Mouse (Mus musculus) kidney, postnatal 4 days (tissue): ENCODE results near the gene Atp5s.

Source experiments
- DNase-seq, 2 experiments: peaks; one replicate each; pipeline ENCODE4 v3.0.0; 2021; ENCODE audit warnings: mixed read lengths in 2 of 2

Atp5s gene

DNA sequence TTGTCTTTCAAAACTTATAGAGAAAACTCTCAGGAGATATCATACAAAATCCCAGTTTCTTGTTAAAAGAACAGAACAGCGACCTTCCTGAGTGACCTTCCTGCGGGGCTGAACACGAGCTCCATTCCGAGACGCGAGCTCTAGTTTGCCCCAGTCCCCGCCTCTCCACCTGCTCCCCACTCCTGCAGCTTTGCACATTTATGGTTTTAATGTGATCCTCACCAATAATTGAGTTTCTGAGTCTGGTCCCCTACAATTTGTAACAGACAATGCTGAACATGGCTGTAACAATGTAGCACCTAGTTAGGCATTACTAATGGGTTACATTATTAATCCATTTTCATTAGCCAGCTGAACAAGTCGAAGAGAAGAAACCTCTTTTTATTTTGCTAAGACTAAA lies 56.7 kb downstream of the Atp5s start:
- DNase-seq: peak in 1 of 2 experiments; percentile 35

DNA sequence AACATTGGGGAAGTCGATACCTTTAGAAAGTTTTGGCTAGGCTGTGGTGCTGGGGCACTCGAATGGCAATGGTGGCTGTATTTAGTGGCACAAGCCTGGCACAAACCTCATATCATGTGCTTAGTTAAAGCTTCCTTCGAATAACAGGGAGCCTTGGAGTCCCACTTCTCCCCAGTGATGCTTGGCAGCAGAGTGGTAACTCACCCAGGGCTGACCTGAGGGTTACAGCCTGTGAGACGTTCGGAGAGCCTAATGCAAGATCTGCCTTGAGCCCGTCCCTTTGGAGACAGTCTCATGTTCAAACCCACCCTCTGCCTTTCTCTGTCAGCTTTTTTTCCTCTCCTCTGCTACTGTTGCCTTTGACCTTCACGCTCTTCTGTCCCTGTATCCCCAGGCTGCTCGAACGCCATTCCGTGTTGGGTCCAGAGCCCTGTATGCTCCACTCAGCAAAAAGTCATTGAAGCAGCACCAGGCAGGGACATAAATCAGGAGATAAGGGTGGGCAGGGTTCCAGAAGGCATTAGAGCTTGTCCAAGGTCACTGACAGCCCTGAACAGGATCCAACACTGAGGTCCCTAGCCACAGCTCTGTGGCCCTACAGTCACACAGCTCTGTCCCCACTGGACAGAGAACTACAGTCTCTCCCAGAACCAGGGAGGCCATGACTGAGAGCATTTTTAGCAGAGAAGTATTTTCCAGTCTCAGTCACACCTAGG lies 57.3 kb downstream of the Atp5s start:
- DNase-seq: peak; percentile 79 to 84

DNA sequence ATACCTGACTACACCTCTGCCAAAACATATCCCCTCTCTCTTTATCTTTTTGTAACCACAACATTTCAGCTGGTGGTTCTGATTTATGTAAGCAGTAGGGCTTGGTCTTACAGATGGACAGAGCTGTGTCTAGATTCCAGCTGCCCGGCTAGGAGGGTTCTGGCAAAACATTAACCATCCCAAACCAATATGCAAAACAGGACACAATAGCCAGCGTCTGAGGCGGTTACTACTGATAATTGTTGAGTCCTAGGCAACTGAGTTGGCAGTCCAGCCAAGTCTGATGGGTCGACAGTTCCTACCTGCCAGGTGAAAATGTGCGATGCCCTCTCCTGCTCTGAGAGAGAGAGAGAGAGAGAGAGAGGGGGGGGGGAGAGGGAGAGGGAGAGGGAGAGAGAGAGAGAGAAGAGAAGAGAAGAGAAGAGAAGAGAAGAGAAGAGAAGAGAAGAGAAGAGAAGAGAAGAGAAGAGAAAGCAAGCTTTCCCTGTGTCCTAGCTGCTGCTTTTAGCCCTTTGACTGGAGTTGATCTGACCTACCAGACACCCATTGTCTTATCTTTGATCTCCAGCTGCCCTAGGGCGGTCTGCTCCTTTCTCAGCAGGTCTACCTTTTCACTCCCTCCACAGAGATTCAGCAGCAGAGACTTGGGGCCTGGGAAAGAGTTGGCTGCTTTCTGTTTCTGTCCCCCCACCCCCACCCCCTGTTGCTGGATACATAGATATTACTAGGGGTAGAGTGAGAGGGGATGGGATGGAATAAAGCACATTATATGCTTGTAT lies 58.7 kb downstream of the Atp5s start:
- peak; percentile 29 to 57 for DNase-seq

DNA sequence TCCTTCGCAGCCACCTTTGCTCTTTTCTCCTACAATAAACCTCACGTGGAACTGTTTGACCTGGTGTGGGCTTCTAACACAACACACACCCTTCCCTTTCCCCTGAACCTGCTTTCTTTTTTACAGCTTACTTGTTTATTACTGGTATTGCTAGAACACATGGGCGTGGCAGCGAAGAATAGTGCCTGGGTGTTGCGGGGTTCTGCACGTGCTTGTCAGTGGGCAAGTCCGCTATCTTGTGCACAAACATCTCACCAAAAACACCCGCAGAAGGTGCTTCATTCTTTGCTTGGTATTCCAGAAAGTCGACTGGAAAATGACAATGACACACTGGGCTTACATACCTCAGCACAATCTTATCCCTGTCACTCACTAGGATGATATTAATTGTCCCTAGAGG lies 60.7 kb downstream of the Atp5s start:
- no peak for DNase-seq

DNA sequence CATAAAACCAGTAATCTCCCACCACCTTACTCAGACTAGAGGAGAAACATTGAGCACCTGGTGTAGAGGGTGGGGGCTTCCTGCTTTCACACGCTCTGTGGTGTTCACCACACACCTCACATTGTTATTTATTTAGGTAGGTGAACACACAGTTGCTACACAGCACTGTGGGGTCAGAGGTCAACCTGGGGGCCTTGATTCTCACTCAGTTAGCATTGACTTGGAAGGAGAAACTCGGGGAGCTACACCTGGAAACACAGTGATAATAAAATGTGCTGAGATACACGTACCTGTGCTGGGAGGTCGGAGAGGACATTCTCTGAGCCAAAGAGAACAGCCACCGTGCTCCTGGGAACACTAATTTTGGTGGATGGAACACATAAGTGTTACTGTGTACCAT lies 63.6 kb downstream of the Atp5s start:
- no peak for DNase-seq

DNA sequence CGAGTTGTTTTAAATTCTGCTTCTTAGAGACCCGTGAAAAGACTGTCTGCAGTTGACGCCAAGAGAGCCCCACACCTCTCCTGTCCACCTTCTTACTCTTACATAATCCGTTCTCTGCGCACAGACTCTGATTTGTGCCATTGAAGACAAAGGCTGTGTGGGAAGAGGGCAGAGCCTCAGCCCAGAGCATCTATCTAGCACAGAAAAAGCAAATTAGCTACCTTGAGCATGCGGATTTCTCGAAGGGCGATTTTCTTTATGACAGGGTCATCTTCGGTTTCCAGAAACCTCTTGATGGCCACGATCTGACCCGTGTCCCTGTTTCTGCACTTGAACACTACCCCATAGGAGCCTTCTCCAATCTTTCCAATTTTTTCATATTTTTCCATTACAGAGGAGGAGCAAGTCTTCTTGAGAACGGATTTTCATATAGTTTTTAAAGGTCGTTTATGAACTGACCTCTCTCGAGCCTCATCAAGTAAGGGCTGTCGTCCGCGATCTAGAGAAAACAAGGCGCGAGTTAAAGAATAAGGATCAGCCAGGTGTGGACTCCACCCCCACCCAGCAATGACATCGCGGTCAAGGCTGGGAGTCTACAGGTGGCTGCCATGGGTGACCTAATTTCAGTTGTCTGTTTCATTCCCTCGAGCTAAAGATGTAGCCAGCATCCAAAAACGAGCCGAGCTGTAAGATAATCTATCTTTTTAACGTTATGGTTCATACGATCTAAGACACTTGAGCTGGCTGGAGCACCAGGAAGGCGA lies 65.2 kb downstream of the Atp5s start:
- DNase-seq: no peak

DNA sequence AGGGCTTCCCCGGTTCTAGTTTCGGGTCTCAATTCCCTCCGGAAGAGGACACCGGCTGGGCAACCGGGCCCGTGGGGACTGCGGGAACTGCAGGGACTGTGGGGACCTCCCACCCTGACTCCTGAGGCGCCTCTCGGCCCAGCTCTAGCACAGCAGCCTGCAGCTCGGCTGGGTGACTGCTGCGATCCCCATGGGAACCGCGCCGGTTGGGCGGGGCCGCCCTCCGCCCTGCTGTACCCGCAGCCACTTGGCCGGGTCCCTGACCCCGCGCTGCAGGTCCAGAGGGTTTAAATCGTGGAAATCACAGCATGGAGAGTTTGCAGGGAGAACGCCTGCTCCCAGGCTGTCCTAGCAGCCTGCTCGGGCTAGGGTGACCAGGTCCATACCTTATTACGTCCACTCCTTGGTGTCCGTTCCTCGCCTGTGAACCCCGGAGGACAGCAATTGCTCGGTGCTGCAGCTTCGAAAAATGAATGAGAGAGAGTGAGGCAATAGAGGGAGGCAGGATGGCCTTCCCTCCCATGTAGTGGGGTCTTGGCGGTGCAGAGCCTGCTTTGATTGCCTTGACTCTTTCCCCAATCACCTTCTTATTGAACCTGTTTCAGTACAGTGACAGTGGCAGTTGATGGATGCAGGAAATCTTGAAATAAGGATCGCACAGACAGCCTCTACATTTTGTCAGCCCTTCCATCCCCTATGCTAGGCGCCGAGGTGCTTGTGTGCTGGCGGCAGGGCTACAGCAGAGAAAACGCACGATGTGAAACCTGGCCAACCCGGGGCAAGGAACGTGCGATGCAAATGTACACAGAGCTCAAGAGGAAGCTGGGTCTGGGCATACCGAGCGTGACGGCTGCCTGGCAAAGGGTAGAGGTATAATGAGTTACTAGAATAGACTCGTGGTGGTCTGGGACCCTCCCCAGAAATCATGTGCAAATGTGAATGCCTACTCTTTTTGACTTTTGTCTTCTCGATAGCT lies 66.1 kb downstream of the Atp5s start, which contains the start of gene Cdkl1:
Cdkl1 (minus strand) TSS at position 738 of the 976 bp plus-strand sequence.
- peak; percentile 80 to 89 for DNase-seq
